8 mouse cellular contexts compared by ENCODE assay signal in genomic region chr12:108541088-108541487, GRCm38 (mm10). TPM values are rescaled to one million over a fixed set of nuclear protein-coding genes. Genes with fewer than 3 reads are reported as not detected.
DNase-seq lines count a peak whose midpoint lies in the region; ATAC-seq and TF ChIP-seq lines count a peak whose summit lies in the region.

No protein-coding gene starts in this region.

- H3K27me3 ChIP-seq in heart, adult 2 months (ENCODE audit: control insufficient read depth, insufficient read depth, low read length) = no peaks in the 10 kb centered on the region
- no peaks in the 10 kb centered on the region for H3K27me3 ChIP-seq in forebrain, postnatal 0 days (ENCODE audit: insufficient read depth, low read length)

- H3K9me3 ChIP-seq in forebrain, postnatal 0 days (ENCODE audit: low read length) = no peaks in the 10 kb centered on the region

- ATAC-seq in cerebellum, adult (ENCODE audit: insufficient number of reproducible peaks, low FRiP score, low TSS enrichment) = 0 out of 2 replicates have a peak, but pooled peaks have one; percentile 53
- ATAC-seq in forebrain, postnatal 0 days = peak; percentile 56

- no peak for DNase-seq in heart, adult 2 months
- DNase-seq in heart, adult 8-10 months (ENCODE audit: low spot score) = no peak
- DNase-seq in CD4-positive helper T cell, adult 2 months (ENCODE audit: low read depth, low spot score) = peak; percentile 34
- peak; percentile 75 for DNase-seq in forebrain, postnatal 0 days
- DNase-seq in left cerebral cortex, postnatal 36 days (ENCODE audit: low spot score in 2 of 2) = peak; percentile 50 to 55
- peak; percentile 45 for DNase-seq in neural tube, embryonic 10.5 days (ENCODE audit: extremely low spot score, low spot score)
- DNase-seq in urinary bladder, adult 18-20 months (ENCODE audit: low spot score in 2 of 2) = no peak

- H3K9ac ChIP-seq in heart, adult 2 months (ENCODE audit: low read depth, low read length) = no peak overlapping the region
- no peak overlapping the region for H3K9ac ChIP-seq in forebrain, postnatal 0 days

- no peak overlapping the region for H3K4me3 ChIP-seq in heart, adult 2 months
- H3K4me3 ChIP-seq in forebrain, postnatal 0 days (ENCODE audit: low read depth, low read length) = no peak overlapping the region

- no peak overlapping the region for H3K27ac ChIP-seq in heart, adult 2 months
- no peak overlapping the region for H3K27ac ChIP-seq in forebrain, postnatal 0 days (ENCODE audit: low read depth, low read length)

- no peaks in the 10 kb centered on the region for H3K79me2 ChIP-seq in heart, adult 2 months (replicated peaks; ENCODE audit: control insufficient read depth, insufficient read depth, low read length)

- TF ChIP-seq POLR2A in heart, adult 2 months (IDR thresholded peaks at IDR 0.05; ENCODE audit: insufficient read depth, low read depth, low read length) = no peak

- TF ChIP-seq EP300 in heart, adult 2 months (IDR thresholded peaks at IDR 0.05; ENCODE audit: insufficient read depth, low read depth, low read length) = 0 out of 2 replicates have a peak, but pooled peaks have one; percentile 26

- H3K4me2 ChIP-seq in forebrain, postnatal 0 days (ENCODE audit: low read depth) = no peak overlapping the region

- no peaks in the 10 kb centered on the region for H3K36me3 ChIP-seq in heart, adult 2 months (ENCODE audit: control insufficient read depth, insufficient read depth, low read length)
- H3K36me3 ChIP-seq in forebrain, postnatal 0 days (ENCODE audit: insufficient read depth) = peaks cover 37% of the 10 kb centered on the region

- intact Hi-C loops in heart, adult 2 months (cut with DNase I) = no loop called here
- intact Hi-C loops in left cerebral cortex, postnatal 36 days (cut with DNase I) = no loop called here

- TF ChIP-seq CTCF in heart, adult 2 months (IDR thresholded peaks at IDR 0.05) = peak; percentile 92
- peak; percentile 86 for TF ChIP-seq CTCF in forebrain, postnatal 0 days (IDR thresholded peaks at IDR 0.05; ENCODE audit: low read depth)

- 27% methylated on average over 6 of the region's 6 CpGs for WGBS in heart, adult 2 months
- WGBS in forebrain, postnatal 0 days = 24% methylated on average over 6 of the region's 6 CpGs

- peaks cover 2% of the 10 kb centered on the region; the same call in 1 of the 2 replicates for H3K4me1 ChIP-seq in heart, adult 2 months (ENCODE audit: control insufficient read depth, insufficient read depth, low read length)
- no peaks in the 10 kb centered on the region for H3K4me1 ChIP-seq in forebrain, postnatal 0 days (ENCODE audit: insufficient read depth)

RNA-seq across cellular contexts. Expression of gene Evl, which starts 13.4 kb away (rescaled TPM):
- 10 to 100 TPM; 36.4 to 40.6 TPM for total RNA-seq in heart, adult 2 months (2021)
- 34.8 and 44.0 TPM in 2 replicates for polyA plus RNA-seq in heart, adult 2 months (2012; rRNA removed)
- total RNA-seq in heart, adult 8-10 months (2022) = 10 to 100 TPM; 29.0 to 41.2 (median 32.4) TPM
- total RNA-seq in forebrain, postnatal 0 days (2014; rRNA removed) = 183 and 192 TPM in 2 replicates
- 251 and 260 TPM in 2 replicates for polyA plus RNA-seq in forebrain, postnatal 0 days (2015; fragmentation: Nextera tagmentation; extraction: Ambion mirVana)
- total RNA-seq in left cerebral cortex, postnatal 36 days (2021) = 100 to 1,000 TPM; 261 to 264 TPM

Comparison
In these comparisons a context has a peak if more than half of its experiments do, and no peak if none do; other contexts are left out.
1. DNase-seq: peak in CD4-positive helper T cell, adult 2 months (single experiment), forebrain, postnatal 0 days (single experiment), left cerebral cortex, postnatal 36 days (2 of 2) and neural tube, embryonic 10.5 days (single experiment); none in heart, adult 2 months (0 of 2), heart, adult 8-10 months (single experiment) and urinary bladder, adult 18-20 months (0 of 2).